In genomic region chr9:41590164-41590563, GRCm38 (mm10) we compare ENCODE assay signal across 11 mouse cellular contexts.
DNase-seq lines count a peak whose midpoint lies in the region; ATAC-seq and TF ChIP-seq lines count a peak whose summit lies in the region.
"Had no signal": no experiment of that assay in that cellular context is flagged by ENCODE, and none has a peak within 500 bp of the region (broad histone marks: within the 10 kb centered on the region; RNA-seq: fewer than 3 reads in every experiment).

No protein-coding gene starts in this region.

- no peak overlapping the region for H3K9ac ChIP-seq in intestine, embryonic 14.5 days (ENCODE audit: low read length)
- no peak overlapping the region for H3K9ac ChIP-seq in intestine, postnatal 0 days (ENCODE audit: low read depth, low read length)
- peak overlapping the region; percentile 43 for H3K9ac ChIP-seq in forebrain, postnatal 0 days

- no peak overlapping the region for H3K4me2 ChIP-seq in intestine, embryonic 14.5 days (ENCODE audit: low read length)
- no peak overlapping the region for H3K4me2 ChIP-seq in intestine, postnatal 0 days (replicated peaks; ENCODE audit: low read depth)
- peak overlapping the region; percentile 85 for H3K4me2 ChIP-seq in forebrain, postnatal 0 days (ENCODE audit: low read depth)

- no peak overlapping the region for H3K4me3 ChIP-seq in intestine, embryonic 14.5 days (ENCODE audit: low read depth, low read length)
- no peak overlapping the region for H3K4me3 ChIP-seq in intestine, postnatal 0 days (ENCODE audit: low read depth, low read length)
- no peak overlapping the region for H3K4me3 ChIP-seq in forebrain, postnatal 0 days (ENCODE audit: low read depth, low read length)

- H3K4me1 ChIP-seq in intestine, embryonic 14.5 days (replicated peaks; ENCODE audit: control insufficient read depth, insufficient read depth, low read length), result peaks cover 17% of the 10 kb centered on the region; the same call in 1 of the 2 replicates
- no peaks in the 10 kb centered on the region for H3K4me1 ChIP-seq in intestine, postnatal 0 days (replicated peaks; ENCODE audit: control insufficient read depth, insufficient read depth, low read length)
- H3K4me1 ChIP-seq in forebrain, postnatal 0 days (ENCODE audit: insufficient read depth), result peaks cover 27% of the 10 kb centered on the region

- H3K36me3 ChIP-seq in intestine, embryonic 14.5 days (ENCODE audit: control insufficient read depth, insufficient read depth, low read length), result peaks cover 55% of the 10 kb centered on the region
- no peaks in the 10 kb centered on the region for H3K36me3 ChIP-seq in intestine, postnatal 0 days (ENCODE audit: control insufficient read depth, insufficient read depth)
- H3K36me3 ChIP-seq in forebrain, postnatal 0 days (ENCODE audit: insufficient read depth), result peaks cover 45% of the 10 kb centered on the region
- H3K36me3 ChIP-seq: G1E had no signal

- ATAC-seq in intestine, embryonic 14.5 days (replicated peaks; ENCODE audit: low FRiP score, low TSS enrichment, low read depth), result no peak
- no peak for ATAC-seq in intestine, postnatal 0 days
- no peak; the same call in 1 of the 2 replicates for ATAC-seq in forebrain, postnatal 0 days
- ATAC-seq in erythroid progenitor cell, adult 5-6 weeks (replicated peaks; ENCODE audit: low FRiP score, poor library complexity, severe bottlenecking), result no peak

- no peak overlapping the region for H3K27ac ChIP-seq in intestine, embryonic 14.5 days (ENCODE audit: low read depth)
- H3K27ac ChIP-seq in intestine, postnatal 0 days (ENCODE audit: low read depth, low read length), result no peak overlapping the region
- H3K27ac ChIP-seq in forebrain, postnatal 0 days (ENCODE audit: low read depth, low read length), result peak overlapping the region; percentile 99
- H3K27ac ChIP-seq: macrophage had no signal

- no peaks in the 10 kb centered on the region for H3K27me3 ChIP-seq in intestine, embryonic 14.5 days (replicated peaks; ENCODE audit: control insufficient read depth, insufficient read depth, low read length)
- H3K27me3 ChIP-seq in intestine, postnatal 0 days (replicated peaks; ENCODE audit: control insufficient read depth, insufficient read depth, low read length), result no peaks in the 10 kb centered on the region
- H3K27me3 ChIP-seq in forebrain, postnatal 0 days (ENCODE audit: insufficient read depth, low read length), result no peaks in the 10 kb centered on the region

- DNase-seq in intestine, embryonic 14.5 days (ENCODE audit: low spot score), result peak; percentile 46
- peak; percentile 64 to 75 for DNase-seq in right cerebral cortex, postnatal 10 days (ENCODE audit: low spot score in 2 of 2)
- DNase-seq in right cerebral cortex, postnatal 36 days (ENCODE audit: low spot score in 2 of 2), result no peak
- DNase-seq in forebrain, postnatal 0 days, result peak; percentile 72
- no peak for DNase-seq in gastrocnemius, adult 8-10 months (ENCODE audit: low spot score in 2 of 2)
- DNase-seq: adrenal gland, postnatal 25 days; kidney, adult 18-20 months had no signal

- TF ChIP-seq CTCF in intestine, postnatal 0 days (IDR thresholded peaks at IDR 0.05; ENCODE audit: low read depth), result no peak
- TF ChIP-seq CTCF in forebrain, postnatal 0 days (IDR thresholded peaks at IDR 0.05; ENCODE audit: low read depth), result no peak

- no peaks in the 10 kb centered on the region for H3K9me3 ChIP-seq in intestine, embryonic 14.5 days (ENCODE audit: control insufficient read depth, low read length)
- no peaks in the 10 kb centered on the region for H3K9me3 ChIP-seq in intestine, postnatal 0 days (ENCODE audit: control insufficient read depth)
- H3K9me3 ChIP-seq in forebrain, postnatal 0 days (ENCODE audit: low read length), result no peaks in the 10 kb centered on the region
- H3K9me3 ChIP-seq: G1E had no signal

- WGBS in intestine, embryonic 14.5 days, result 89% methylated on average over 4 of the region's 4 CpGs
- WGBS in intestine, postnatal 0 days, result 81% methylated on average over 4 of the region's 4 CpGs
- WGBS in forebrain, postnatal 0 days, result 20% methylated on average over 4 of the region's 4 CpGs

Comparison
In these comparisons a context has a peak if more than half of its experiments do, and no peak if none do; other contexts are left out.
1. DNase-seq: peak in intestine, embryonic 14.5 days (single experiment), right cerebral cortex, postnatal 10 days (2 of 2) and forebrain, postnatal 0 days (single experiment); none in right cerebral cortex, postnatal 36 days (0 of 2) and gastrocnemius, adult 8-10 months (0 of 2).